Mouse (Mus musculus): ENCODE measurements around the gene Gm16506.
"Not testable (repeated sequence)": the region's sequence is repeated elsewhere in the genome, so short reads cannot be mapped to it uniquely, and the experiment has no call there.

GRCm38 (mm10) chr14:43697621-43698020 is 29.7 kb downstream of the Gm16506 start, which contains the start of gene Gm7324:
- not testable (repeated sequence) for TF ChIP-seq POLR2A (IDR thresholded peaks at IDR 0.05; ENCODE audit: low read depth, low read length); CTCF (IDR thresholded peaks at IDR 0.05; ENCODE audit: extremely low read depth, insufficient read depth, insufficient read length, insufficient replicate concordance)
